Mouse (Mus musculus): ENCODE results near the gene Pus1.

Pus1 gene

DNA sequence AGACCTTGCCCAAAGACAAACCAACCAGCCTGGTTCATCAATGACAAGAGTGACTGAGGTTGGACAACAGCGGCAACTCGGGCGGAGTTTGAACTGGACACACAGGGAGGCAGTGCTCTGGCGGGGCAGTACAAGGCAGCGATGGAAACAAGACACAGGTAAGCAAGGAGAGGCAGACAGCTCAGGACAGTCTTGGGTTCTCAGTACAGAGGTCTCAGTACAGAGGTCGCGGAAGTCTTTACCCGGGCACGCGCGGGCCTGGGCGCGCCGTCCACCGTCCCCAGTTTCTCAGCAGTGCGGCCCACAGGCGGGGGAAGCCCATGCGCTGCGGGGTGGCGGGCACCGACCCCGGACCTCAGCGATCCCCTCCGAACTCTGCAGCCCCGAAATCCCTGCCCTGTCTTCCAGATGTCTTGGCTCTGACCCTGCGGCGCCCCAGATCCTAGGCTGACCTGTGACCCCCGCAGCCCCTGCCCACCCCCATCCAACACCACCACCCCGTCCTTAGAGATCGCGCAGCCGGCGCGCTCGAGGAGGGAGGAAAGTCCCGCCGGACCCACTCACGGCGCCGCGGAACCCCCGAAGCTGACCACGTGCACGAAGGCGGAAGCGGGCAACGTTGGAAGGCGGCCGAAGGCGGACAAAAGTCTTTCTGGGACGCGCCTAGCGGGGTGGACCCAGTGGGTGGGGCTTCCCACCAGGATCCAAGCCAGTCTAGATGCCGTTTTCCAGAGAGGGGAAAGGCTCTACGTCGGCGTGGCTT, at the start of gene Pus1:
Pus1 (minus strand) TSS at position 662 of the 763 bp plus-strand sequence.
- peak; percentile 77 to 86 for DNase-seq (ENCODE audit: low spot score in 2 of 2)

DNA sequence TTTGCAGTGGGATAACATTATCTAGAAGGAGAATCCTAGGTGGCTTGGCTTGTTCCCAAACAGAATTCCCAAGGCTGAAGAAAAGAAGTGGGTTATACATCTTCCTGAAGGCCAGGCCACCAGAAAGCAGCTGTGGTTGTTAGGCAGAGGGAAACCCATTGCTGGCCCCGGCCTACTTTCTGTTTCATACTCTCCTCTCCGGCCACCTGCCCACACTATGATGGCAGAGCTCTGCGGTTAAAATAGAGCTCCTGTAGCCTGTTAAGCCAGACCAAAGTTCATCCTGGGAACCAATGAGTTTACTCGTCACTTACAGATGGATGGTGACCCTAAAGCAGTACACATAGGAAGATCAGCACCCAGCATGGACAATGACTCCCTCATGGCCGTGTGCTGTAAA, 47.1 kb upstream of the Pus1 start:
- DNase-seq (ENCODE audit: low spot score in 2 of 2), result no peak

DNA sequence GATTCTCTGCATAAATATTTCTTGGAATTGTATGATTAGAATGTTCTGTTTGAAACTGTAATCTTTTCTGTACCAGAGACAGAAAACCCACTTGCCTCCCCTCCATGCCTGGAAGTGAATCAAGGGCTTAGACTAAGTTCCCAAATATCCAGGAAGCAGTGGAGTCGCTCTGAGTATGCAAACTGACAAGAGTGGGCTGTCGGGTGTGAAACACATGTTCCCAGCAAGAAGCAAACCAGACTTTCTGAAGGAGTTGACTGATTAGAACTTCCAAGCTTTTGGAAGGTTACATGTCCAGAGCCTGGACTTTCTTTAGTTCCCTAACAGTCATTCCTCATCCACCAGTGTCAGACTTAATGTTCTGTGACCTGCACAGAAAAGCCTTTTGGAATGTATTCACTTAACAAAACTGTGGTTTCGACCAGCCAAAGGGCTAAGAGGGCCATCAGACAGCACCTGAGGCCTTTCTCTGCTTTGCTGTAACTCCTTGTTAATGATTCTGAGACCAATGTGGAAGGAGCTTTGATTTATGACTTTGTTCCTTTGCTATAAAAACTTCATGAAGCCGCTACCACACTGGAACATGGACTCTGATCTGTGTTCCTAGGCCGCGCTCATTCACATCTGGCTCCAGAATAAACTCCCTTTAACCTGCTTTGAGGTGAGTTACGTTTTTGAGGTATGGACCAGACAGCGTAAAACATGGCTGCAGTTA, 46.5 kb upstream of the Pus1 start:
- no peak for DNase-seq (ENCODE audit: low spot score in 2 of 2)

DNA sequence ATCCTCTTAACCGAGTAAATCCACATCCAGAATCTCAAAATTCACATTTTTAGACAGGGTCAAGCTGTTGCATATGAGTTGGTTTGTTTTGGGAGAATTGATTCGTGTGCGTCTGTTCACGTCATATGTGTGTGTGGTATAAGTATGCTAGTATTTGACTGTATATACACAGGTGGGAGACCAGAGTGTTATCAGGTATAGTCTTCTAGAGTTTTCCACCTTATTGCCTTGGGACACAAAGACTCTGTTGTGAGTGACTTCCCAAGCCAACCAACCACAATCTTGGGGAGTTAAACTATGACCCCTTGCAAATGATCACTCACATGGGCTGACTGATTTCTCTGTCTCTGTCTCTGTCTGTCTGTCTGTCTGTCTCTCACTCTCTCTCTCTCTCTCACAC, 44.0 kb upstream of the Pus1 start:
- no peak for DNase-seq (ENCODE audit: low spot score in 2 of 2)

DNA sequence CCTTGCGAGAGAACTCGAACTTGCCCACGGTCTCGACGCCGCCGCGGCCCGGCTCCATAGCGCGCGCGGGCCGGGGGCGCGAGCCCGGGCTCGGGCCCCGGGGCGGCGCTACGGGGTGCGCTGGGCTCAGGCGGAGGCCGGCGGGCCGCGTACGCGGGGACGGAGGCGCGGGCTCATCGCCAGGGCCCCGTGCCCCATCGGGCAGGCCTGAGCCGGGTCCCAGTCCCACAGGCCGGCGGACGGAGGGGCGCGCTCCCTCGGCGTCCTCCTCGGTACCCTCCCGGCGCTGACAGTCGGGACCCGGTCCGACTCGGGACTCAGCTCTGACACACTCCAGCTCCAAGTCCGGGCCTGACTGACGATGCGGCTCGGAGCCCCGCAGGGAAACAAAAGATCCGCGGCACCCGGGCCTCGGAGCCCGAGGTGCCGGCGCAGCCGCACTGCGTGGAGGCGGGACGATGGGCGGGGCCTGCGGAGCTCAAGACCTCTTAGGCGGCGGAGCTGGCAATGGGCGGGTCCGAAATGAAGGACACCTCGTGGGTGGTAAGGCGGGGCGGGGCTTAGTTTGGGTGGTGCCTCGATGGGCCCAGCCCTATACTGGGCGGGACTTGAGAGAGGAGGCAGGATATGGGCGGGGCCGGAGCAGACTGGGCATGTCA, 29.3 kb upstream of the Pus1 start, which contains the start of gene Ulk1:
Ulk1 (minus strand) TSS at position 431 of the 659 bp plus-strand sequence.
- peak; percentile 100 for DNase-seq (ENCODE audit: low spot score in 2 of 2)

DNA sequence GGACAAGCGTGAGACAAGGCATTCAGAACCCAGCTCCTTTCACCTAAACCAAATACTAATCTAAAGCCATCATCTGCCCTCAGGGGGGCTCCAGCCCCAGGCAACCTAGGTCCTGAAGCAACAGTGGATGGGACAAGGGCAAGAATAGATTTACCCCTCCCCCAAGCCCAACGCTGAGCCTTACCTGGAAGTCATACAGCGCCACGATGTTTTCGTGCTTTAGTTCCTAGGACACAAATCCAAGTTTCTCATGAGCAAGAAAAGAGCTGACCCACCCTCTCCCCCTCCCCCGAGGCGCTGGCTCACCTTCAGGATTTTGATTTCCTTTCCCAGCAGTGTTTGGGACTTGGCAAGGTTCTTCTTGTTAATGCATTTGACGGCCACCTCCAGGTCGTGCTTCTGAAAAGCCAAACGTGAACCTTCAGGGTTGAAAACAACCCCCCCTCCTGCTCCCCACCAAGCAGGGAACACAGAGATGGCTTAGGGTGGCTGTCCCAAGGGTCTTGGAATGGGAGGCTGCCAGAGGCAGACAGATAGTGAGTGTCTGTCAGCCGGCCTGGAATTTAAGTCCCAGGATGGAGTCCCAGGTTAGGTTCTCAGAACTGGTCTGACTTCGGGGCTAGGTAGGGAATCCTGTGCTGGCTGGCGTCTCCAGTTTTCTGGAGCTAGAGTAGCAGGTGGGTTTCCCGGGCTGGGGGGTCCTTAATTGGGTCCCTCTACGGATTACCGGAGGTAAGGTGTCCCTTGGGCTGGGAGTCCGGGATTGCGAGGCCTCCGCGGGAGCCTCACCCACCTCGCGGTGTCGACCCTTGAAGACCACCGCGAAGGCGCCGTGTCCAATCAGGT, 28.6 kb upstream of the Pus1 start:
- DNase-seq (ENCODE audit: low spot score in 2 of 2), result peak in 1 of 2 experiments; percentile 17

DNA sequence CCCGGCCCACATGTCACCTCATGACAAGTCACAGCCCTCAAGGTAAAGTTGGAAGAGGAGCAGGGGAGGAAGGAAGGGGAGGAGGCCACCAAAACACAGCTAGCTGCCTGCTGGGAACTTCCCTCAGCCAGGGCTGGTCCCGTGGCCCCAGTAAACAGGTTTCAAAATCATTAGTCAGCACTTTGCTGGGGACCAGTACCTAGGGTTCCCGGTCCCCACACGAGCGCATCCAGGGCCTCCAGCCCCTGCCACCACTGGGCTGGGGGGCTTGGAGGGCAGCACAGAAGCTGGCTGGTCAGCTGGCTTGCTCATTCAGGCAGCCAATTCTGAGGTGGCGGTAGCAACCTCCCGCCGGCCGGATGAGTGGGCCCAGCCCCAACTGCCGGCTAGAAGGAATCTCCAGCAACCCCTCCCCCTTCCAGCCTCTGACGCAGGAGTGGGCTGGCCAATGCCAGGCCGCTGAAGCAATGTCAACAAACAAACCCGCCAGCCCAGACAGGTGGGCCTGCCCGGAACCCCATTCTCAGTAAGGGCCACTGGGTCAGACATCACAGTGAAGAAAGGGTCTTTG, 27.7 kb upstream of the Pus1 start:
- peak; percentile 62 to 76 for DNase-seq (ENCODE audit: low spot score in 2 of 2)

DNA sequence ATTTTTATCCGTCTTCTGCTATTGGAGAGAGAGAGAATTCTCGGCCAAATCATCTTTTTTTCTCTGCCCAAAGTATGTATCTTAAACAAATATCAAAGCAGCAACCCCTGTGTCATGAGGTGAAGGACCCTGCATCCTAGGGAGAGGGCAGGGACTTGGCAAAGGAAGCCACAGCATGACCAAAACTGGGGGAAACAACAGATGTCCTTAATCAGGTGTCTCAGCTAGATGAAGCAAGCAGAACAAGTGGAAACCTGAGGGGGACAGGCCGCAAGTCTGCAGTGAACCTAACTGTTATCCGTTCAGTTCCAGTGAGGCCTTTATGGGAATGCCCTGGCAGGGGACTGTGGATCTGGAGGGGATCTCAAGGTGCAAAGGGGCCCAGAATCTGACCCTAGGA, 27.0 kb upstream of the Pus1 start:
- no peak for DNase-seq (ENCODE audit: low spot score in 2 of 2)

DNA sequence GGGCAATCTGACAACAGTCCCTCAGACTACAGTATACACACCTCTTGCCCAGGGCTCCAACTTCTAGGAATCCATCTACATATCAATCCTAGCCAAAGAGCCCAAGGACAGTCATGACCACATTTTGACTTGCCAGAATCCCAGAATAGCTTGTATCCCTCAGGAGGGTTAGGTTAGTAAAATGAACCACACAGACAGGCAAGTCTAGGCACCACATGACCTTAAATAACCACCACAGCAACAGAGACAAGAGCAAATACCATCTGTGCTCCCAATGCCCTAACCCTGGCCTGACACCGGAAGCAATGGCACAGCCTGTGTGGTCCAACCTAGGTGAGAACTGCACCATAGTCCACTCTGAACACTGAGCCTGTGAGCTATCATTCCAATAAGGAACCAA, 26.2 kb upstream of the Pus1 start:
- DNase-seq (ENCODE audit: low spot score in 2 of 2), result no peak

DNA sequence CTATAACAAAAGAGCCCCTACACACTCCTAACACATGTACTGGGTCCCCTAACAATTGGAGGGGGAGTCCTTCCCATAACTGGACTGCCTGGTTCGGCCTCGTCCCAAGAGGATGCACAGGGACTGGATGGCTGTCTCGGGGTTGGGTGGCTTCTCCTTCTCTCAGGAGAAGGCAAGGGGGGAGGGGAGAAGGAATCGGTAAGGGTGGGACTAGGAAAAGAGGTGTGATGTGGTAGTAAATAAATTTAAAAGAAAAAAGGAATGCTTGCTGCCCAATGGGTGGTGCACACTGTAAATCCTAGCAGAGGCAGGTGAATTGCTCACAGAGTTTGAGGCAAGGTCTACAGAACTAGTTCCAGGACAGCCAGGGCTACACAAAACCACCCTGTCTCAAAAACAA, 25.7 kb upstream of the Pus1 start:
- no peak for DNase-seq (ENCODE audit: low spot score in 2 of 2)

DNA sequence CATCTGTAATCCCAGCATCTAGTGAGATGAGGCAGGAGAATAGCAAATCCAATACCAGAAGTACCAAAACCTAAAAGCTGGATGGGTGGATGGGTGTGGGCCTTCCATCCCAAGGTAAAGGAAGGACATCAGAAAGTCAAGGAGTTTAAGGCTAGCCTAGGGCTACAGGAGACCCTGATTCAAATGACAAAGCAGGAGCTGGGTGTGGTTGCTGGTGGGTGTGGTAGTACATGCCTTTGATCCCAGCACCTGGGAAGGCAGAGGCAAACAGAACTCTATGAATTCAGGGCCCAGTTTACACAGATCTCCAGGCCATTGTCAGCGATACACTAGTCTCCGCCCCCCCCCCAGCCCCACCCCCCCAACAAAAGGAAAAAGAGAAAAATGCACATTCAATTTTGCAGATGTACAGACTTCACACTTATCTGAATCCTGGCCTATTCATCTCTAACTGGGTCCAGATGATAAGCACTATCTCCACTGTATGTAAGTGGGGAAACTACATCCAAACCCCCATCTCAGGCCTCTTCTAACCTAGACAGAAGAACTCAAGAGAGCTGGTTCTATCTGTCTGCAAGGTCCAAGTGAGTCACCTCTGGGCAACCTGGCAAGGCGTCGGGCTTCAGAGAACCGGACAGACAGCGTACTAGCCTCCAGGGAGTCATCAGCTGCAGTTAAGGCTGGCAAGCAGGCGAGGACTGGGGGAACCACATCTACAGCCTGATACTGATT, 23.7 kb upstream of the Pus1 start:
- no peak for DNase-seq (ENCODE audit: low spot score in 2 of 2)

DNA sequence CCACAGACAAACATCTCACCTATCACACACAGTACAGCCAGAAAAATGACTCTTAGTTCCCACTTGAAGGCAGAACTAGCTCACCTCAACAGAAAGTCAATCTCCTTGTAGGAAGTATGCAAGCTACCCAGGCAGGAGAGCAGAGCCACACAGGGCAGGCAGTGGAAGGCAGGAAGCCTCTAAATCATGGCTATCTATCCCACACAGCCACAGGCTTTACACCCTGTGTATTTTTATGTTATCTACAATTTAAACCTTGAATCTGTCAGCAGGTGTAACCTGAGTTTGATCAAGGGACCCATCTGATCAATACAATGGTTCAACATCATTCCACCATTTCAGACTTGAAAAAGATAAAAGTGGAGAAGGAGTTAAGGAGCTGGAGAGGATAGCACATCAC, 22.4 kb upstream of the Pus1 start:
- no peak for DNase-seq (ENCODE audit: low spot score in 2 of 2)

DNA sequence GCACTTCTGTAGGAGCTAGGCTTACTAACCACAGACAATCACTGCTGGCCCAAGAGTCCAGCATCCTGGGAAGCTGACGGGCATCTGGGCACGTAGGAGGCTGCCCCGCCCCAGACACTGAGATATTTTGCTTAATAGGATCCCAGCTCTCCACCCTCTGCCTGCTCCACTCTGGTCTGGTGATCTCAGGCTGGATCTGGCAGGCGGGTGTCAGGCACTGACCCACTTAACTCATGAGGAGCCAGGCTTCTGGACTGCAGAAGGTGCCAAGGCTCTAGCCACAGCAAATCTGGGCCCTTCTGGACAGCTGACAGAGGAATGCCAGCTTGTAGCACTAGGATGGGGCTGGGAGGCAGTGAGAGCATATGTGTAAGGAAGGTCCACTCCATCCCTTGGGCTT, 21.7 kb upstream of the Pus1 start:
- DNase-seq (ENCODE audit: low spot score in 2 of 2), result no peak

DNA sequence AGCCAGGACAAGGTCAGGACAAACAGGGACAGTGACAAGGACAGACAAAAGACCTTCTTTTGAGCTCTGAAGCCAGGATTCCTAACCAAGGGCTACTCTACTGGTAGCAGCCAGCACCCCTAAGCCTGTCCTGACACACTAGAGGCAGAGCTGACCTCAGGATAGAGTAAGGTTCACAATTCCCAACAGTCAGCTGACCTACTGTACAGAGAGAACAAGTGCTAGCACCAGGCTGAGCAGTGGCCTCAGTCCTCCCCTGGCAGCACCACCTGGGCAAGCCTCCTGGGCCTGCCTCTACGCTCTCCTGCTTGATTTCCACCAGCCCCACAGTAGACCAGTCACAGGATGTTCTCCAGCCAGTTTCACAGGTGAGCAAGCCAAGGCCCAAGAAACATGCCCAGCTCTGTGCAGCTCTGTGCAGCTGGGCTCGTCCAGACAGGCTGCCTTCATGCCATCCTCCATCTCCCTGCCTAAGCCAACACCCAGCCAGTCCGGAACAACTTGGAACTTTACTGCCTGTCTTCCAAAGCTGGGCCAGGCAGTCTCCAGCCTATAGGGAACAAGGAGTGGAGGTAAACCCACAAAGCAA, 20.7 kb upstream of the Pus1 start:
- no peak for DNase-seq (ENCODE audit: low spot score in 2 of 2)

DNA sequence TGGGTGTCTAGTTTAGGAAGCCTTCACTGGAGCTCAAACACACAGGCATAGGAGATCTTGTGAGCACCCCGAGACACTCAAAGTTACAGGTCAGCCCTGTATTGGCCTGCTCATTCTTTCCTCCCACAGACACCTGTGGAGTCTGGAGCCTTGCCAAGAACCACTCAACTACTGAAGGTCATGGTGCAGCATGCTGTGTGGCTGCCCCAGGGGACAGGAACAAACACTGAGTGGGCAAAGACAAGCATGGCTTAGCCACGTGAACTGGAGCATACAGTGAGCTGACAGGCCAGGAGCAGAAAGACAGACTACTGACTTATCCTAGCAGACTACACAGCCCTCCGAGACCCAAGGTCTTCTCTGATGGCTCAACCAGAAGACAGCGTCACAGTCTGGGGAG, 17.2 kb upstream of the Pus1 start:
- DNase-seq (ENCODE audit: low spot score in 2 of 2), result no peak

DNA sequence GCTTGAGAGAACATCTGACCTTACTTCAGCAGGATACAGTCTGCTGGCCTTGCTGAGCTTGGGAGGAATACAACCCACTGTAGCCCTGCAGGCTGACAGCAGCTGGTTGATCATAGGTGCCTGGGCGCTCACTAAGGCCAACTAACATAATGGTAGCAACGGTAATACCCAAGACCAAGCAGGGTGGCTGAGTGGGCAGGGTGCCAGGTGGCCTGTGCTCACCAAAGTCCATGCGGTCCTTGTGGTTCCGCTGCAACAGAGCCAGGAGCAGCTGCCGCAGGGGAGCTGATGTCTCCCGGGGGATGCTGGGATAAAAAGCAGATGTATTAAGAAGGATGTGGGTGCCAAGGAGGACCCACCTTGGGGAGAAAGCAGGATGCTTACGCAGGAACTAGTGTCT, 13.9 kb upstream of the Pus1 start:
- no peak for DNase-seq (ENCODE audit: low spot score in 2 of 2)

DNA sequence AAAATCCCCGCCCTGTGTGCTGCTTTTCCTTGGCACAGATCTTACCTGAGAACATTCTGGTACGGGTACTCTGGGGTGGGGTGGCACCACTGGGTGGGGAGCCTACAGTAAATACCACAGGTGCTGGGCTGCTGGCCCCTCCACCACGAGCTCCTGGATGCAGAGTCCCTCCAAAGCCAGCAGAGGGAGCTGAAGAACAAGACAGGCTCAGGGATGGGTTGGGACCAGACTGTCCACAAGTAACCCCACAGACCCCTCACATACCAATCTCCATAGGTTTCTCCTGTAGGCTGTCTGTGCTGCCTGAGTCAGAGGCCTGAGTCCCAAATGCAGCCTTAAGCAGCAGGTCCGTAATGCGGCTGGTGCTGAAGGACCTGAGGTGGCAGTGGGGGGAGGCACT, 8.2 kb upstream of the Pus1 start:
- peak in 1 of 2 experiments; percentile 35 for DNase-seq (ENCODE audit: low spot score in 2 of 2)

DNA sequence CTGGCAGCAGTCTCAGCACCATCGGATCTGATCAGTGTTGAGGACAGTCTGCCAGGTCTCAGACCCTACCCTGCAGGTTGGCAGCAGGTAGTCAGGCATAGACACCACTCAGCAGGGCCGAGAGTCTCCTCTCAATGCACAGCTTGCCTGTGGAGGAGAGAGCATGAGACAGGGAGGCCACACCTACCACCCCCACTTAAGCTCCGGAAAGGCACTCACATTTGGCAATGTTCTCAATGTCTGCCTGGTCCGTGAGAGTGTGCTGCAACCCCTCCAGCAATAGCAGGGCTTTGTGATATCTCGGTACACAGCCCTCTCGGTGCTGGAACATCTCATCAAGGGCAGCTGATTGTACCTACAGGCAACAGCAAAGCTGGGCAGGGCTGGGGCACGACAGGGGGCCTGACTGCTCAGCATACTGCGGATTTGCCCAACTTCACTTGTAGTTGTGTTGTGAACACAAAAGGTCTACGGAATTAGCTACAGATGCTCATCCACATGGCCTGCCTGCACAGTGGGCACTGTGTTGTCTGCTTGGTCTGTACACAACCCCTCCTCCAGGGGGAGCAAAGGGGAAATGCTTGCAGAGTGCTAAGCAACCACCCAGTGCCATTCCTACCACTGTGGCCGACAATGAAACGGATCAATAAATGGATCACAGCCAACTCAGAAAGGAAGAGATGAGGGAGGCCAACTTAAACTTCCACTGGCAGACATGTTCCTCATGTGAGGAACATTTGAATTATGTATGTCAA, 5.8 kb upstream of the Pus1 start:
- DNase-seq (ENCODE audit: low spot score in 2 of 2), result no peak

DNA sequence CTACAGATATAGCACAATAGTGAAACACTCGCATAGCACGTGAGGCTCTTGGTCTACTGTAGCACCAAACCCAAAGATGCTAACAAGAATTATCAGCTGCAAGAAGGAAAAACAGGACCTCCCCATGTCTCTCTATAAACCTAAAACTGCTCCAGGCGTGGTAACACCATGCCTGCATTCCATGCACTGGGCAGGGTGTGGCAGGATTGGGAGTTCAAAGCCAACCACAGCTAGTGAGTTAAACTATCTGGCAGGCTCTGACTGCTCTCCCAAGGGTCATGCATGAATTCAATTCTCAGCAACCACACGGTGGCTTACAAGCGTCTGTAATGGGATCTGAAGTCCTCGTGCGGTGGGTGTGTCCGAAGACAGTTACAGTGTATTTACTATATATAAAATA, 2.7 kb upstream of the Pus1 start:
- DNase-seq (ENCODE audit: low spot score in 2 of 2), result no peak

Data from spleen, postnatal 14 days (tissue).